Mouse (Mus musculus): ENCODE measurements around the gene Ccdc43.

DNA sequence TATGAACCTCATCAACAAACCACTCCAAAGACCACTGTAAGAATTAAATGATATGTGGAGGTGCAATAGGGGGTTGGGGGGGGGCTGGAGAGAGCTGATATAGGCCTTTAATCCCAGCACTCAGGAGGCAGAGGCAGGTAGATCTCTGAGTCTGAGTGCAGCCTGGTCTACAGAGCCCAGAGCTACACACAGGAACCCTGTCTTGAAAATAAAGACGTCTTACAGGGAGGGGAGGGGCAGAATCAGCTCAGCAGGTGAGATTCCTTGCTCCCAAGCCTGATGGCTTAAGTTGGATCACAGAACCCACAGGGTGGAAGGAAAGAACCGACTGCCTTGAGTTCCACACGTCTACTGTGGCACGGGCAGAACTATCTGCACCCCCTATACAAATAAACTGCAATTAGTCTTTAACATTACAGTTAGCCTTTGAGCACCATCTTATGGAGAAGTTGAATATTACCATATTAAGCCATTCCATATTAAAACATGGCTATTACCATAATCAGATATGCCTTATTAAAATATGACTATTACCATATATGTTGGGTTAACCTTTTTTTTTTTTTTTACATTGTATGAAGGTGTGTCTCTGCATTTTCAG is 41.2 kb downstream of the Ccdc43 start:
- TF ChIP-seq CTCF (IDR thresholded peaks at IDR 0.05; ENCODE audit: low read depth) (peak; percentile 60), EP300 (IDR thresholded peaks at IDR 0.05; ENCODE audit: low read depth) (no peak)

Measured in heart, postnatal 0 days (tissue).